Mouse (Mus musculus): ENCODE data around the gene Cacna1d. TPM values are rescaled to one million over a fixed set of nuclear protein-coding genes. Genes with fewer than 3 reads are reported as not detected.

The Cacna1d gene
- total and polyA plus RNA-seq, 3 experiments, result 0.04 to 0.30 (median 0.22) TPM

- no peaks in the 10 kb centered on the region for H3K36me3 ChIP-seq (replicated peaks)
- DNase-seq (ENCODE audit: low spot score) (no peak), ATAC-seq (ENCODE audit: extremely low read depth, insufficient number of reproducible peaks, low FRiP score, poor library complexity, severe bottlenecking) (no peak)
- H3K4me1 ChIP-seq (ENCODE audit: insufficient read depth, low read depth, low read length), result no peaks in the 10 kb centered on the region
- TF ChIP-seq GATA2 (IDR thresholded peaks at IDR 0.05; ENCODE audit: borderline replicate concordance, low read depth, low read length) (no peak), TAL1 (conservative IDR thresholded peaks at IDR 0.05; ENCODE audit: low read depth, low read length) (no peak)
- no peak overlapping the region for H3K4me3 ChIP-seq (ENCODE audit: low read depth, low read length)
- H3K9me3 ChIP-seq (replicated peaks), result no peaks in the 10 kb centered on the region
- peaks cover 2% of the 10 kb centered on the region; the same call in 1 of the 2 replicates for H3K27me3 ChIP-seq (ENCODE audit: insufficient read depth, low read length)
Observed at GRCm38 (mm10) chr14:30185616-30186274, 305.5 kb downstream of the Cacna1d start.

DNA sequence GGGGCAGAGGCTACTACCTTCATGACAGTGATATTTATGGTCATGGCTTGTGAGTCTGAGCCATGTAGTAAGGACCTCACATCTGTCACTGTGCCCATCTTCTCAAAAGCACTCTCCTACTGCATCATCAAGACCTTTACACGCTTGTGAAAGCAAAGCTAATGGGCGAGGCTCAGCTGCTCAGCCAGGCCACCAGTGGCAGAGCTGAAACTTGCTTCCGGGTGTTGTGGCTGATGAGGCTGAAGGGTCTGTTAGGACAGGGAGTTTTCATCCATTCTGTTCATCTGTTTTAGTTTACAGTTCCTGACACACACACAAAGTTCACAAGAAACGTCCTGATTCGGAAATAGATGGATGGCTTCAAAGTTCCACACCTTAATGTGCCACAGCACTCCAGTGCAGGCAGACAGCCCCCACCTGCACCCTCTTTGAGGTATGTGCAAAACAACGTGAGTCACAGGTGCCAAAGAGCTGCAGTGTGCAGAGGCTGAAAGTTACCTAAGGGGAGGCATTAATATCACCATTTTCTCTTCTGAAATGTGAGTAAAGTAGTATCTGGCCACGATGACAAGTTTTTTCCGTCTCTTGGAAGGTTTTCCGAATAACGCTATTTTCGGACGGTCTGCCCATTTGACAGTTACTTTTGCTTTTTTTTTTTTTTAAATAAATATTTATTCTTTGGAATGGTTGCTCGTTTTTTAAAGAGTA, 306.7 kb downstream of the Cacna1d start:
- TF ChIP-seq POLR2AphosphoS5 (IDR thresholded peaks at IDR 0.05; ENCODE audit: insufficient replicate concordance, low read depth, low read length) (no peak), GATA2 (IDR thresholded peaks at IDR 0.05; ENCODE audit: borderline replicate concordance, low read depth, low read length) (no peak), TAL1 (conservative IDR thresholded peaks at IDR 0.05; ENCODE audit: low read depth, low read length) (no peak)
- Histone ChIP-seq H3K9me3 (replicated peaks) (no peaks in the 10 kb centered on the region), H3K4me3 (ENCODE audit: low read depth, low read length) (no peak overlapping the region), H3K36me3 (replicated peaks) (no peaks in the 10 kb centered on the region), H3K27me3 (ENCODE audit: insufficient read depth, low read length) (peaks cover 2% of the 10 kb centered on the region; the same call in 1 of the 2 replicates), H3K4me1 (ENCODE audit: insufficient read depth, low read depth, low read length) (no peaks in the 10 kb centered on the region)
- ATAC-seq (ENCODE audit: extremely low read depth, insufficient number of reproducible peaks, low FRiP score, poor library complexity, severe bottlenecking) (no peak), DNase-seq (ENCODE audit: low spot score) (no peak)

DNA sequence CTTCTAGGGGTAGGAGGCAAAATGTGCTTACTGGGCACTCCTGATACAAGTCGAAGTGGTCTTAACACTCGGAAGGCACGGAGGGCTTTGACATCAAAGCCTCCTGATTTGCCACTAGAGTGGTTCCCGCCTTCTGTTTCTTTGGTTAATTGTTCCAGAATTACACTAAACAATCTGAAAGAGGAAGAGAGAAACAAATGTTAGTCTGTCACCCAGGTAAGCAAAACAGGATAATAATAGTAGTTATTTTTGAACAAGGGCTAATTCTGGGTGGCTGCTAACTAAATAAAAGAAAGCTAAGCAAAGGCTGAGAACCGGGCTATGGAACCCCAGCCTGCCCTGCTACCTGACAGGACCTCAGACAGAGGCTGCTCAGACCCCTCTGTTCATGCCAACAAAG, 307.2 kb downstream of the Cacna1d start:
- TF ChIP-seq TAL1 (conservative IDR thresholded peaks at IDR 0.05; ENCODE audit: low read depth, low read length) (no peak), GATA1 (IDR thresholded peaks at IDR 0.05; ENCODE audit: borderline replicate concordance, low read length) (no peak), POLR2AphosphoS5 (IDR thresholded peaks at IDR 0.05; ENCODE audit: insufficient replicate concordance, low read depth, low read length) (no peak), CTCF (IDR thresholded peaks at IDR 0.05; ENCODE audit: low read depth, low read length) (no peak), GATA2 (IDR thresholded peaks at IDR 0.05; ENCODE audit: borderline replicate concordance, low read depth, low read length) (no peak)
- ATAC-seq (ENCODE audit: extremely low read depth, insufficient number of reproducible peaks, low FRiP score, poor library complexity, severe bottlenecking), result no peak
- DNase-seq (ENCODE audit: low spot score), result no peak
- Histone ChIP-seq H3K27me3 (ENCODE audit: insufficient read depth, low read length) (peaks cover 2% of the 10 kb centered on the region; the same call in 1 of the 2 replicates), H3K9me3 (replicated peaks) (no peaks in the 10 kb centered on the region), H3K4me1 (ENCODE audit: insufficient read depth, low read depth, low read length) (no peaks in the 10 kb centered on the region), H3K4me3 (ENCODE audit: low read depth, low read length) (no peak overlapping the region), H3K36me3 (replicated peaks) (no peaks in the 10 kb centered on the region)

- no peak for DNase-seq (ENCODE audit: low spot score)
- Histone ChIP-seq H3K27me3 (ENCODE audit: insufficient read depth, low read length) (peaks cover 4% of the 10 kb centered on the region; the same call in 1 of the 2 replicates), H3K36me3 (replicated peaks) (no peaks in the 10 kb centered on the region), H3K9me3 (replicated peaks) (no peaks in the 10 kb centered on the region), H3K4me1 (ENCODE audit: insufficient read depth, low read depth, low read length) (no peaks in the 10 kb centered on the region), H3K4me3 (ENCODE audit: low read depth, low read length) (no peak overlapping the region)
- TF ChIP-seq GATA2 (IDR thresholded peaks at IDR 0.05; ENCODE audit: borderline replicate concordance, low read depth, low read length) (no peak), GATA1 (IDR thresholded peaks at IDR 0.05; ENCODE audit: borderline replicate concordance, low read length) (no peak), TAL1 (conservative IDR thresholded peaks at IDR 0.05; ENCODE audit: low read depth, low read length) (no peak)
- no peak for ATAC-seq (ENCODE audit: extremely low read depth, insufficient number of reproducible peaks, low FRiP score, poor library complexity, severe bottlenecking)
Observed at GRCm38 (mm10) chr14:30182624-30183524, 308.4 kb downstream of the Cacna1d start.

DNA sequence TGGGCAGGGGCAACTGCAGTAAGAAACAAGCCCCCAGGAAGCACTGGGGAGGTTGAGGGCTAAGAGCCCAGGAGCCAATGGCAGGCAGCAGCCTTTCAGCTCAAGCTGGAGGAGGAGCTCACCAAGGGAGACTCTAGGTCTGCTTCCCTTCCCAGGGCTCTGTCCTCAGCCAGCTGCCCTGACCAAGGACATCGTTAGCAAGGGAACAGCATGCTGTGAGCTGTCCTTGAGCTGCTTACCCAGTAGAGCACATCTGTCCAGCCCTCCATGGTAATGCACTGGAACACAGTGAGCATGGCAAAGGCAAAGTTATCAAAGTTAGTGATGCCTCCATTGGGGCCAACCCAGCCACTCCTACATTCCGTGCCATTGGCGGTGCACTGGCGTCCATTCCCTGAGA, 312.9 kb downstream of the Cacna1d start:
- Histone ChIP-seq H3K4me3 (ENCODE audit: low read depth, low read length) (no peak overlapping the region), H3K36me3 (replicated peaks) (no peaks in the 10 kb centered on the region), H3K27me3 (ENCODE audit: insufficient read depth, low read length) (peaks cover 4% of the 10 kb centered on the region; the same call in 1 of the 2 replicates), H3K4me1 (ENCODE audit: insufficient read depth, low read depth, low read length) (no peaks in the 10 kb centered on the region), H3K9me3 (replicated peaks) (no peaks in the 10 kb centered on the region)
- TF ChIP-seq POLR2AphosphoS5 (IDR thresholded peaks at IDR 0.05; ENCODE audit: insufficient replicate concordance, low read depth, low read length), result no peak
- TF ChIP-seq CTCF (IDR thresholded peaks at IDR 0.05; ENCODE audit: low read depth, low read length), result no peak
- no peak for TF ChIP-seq GATA2 (IDR thresholded peaks at IDR 0.05; ENCODE audit: borderline replicate concordance, low read depth, low read length)
- no peak for TF ChIP-seq GATA1 (IDR thresholded peaks at IDR 0.05; ENCODE audit: borderline replicate concordance, low read length)
- TF ChIP-seq TAL1 (conservative IDR thresholded peaks at IDR 0.05; ENCODE audit: low read depth, low read length), result no peak
- no peak for DNase-seq (ENCODE audit: low spot score)
- no peak for ATAC-seq (ENCODE audit: extremely low read depth, insufficient number of reproducible peaks, low FRiP score, poor library complexity, severe bottlenecking)

GRCm38 (mm10) chr14:30177850-30178249, 313.4 kb downstream of the Cacna1d start:
- Histone ChIP-seq H3K27me3 (ENCODE audit: insufficient read depth, low read length) (peaks cover 4% of the 10 kb centered on the region; the same call in 1 of the 2 replicates), H3K36me3 (replicated peaks) (no peaks in the 10 kb centered on the region), H3K9me3 (replicated peaks) (no peaks in the 10 kb centered on the region), H3K4me3 (ENCODE audit: low read depth, low read length) (no peak overlapping the region), H3K4me1 (ENCODE audit: insufficient read depth, low read depth, low read length) (no peaks in the 10 kb centered on the region)
- DNase-seq (ENCODE audit: low spot score), result no peak
- ATAC-seq (ENCODE audit: extremely low read depth, insufficient number of reproducible peaks, low FRiP score, poor library complexity, severe bottlenecking), result no peak
- TF ChIP-seq GATA2 (IDR thresholded peaks at IDR 0.05; ENCODE audit: borderline replicate concordance, low read depth, low read length) (no peak), CTCF (IDR thresholded peaks at IDR 0.05; ENCODE audit: low read depth, low read length) (no peak), POLR2AphosphoS5 (IDR thresholded peaks at IDR 0.05; ENCODE audit: insufficient replicate concordance, low read depth, low read length) (no peak), TAL1 (conservative IDR thresholded peaks at IDR 0.05; ENCODE audit: low read depth, low read length) (no peak), GATA1 (IDR thresholded peaks at IDR 0.05; ENCODE audit: borderline replicate concordance, low read length) (no peak)

All from G1E (cell line).